Mouse (Mus musculus): ENCODE data around the gene Bglap3.

GRCm38 (mm10) chr3:88395742-88396141 lies 23.2 kb upstream of the Bglap3 start:
- TF ChIP-seq CTCF (IDR thresholded peaks at IDR 0.05; ENCODE audit: borderline replicate concordance, extremely low read depth, insufficient read depth, insufficient read length) (no peak), POLR2A (IDR thresholded peaks at IDR 0.05; ENCODE audit: borderline replicate concordance, extremely low read depth, insufficient read depth, insufficient read length, poor library complexity, severe bottlenecking) (no peak)
